Mouse (Mus musculus) limb, embryonic 14.5 days (tissue): ENCODE results near the gene Igsf8. TPM values are rescaled to one million over a fixed set of nuclear protein-coding genes. Genes with fewer than 3 reads are reported as not detected.
A peak's percentile ranks its signal among the peaks of the same experiment; 100 is the strongest.

Experiments used
- ATAC-seq: fragments of 200-750 bp; cut with Nextera tagmentation; 2 replicates; pipeline ENCODE4 v1.8.0; 2017; ENCODE audit warnings: low read depth, moderate number of reproducible peaks, moderate TSS enrichment; ENCODE audit not compliant: low FRiP score
- DNase-seq: peaks from one replicate; pipeline ENCODE4 v3.0.0-alpha.2; 2015; ENCODE audit warnings: low spot score
- H3K27ac ChIP-seq: fragments of 300-500 bp; sonication (generic); replicated peaks from 2 replicates; pipeline ENCODE4 v1.5.1; 2014; ENCODE audit warnings: low read depth, mild to moderate bottlenecking, low read length, moderate library complexity, mixed read lengths
- H3K27me3 ChIP-seq: fragments of 300-500 bp; sonication (generic); 2 replicates; pipeline ENCODE4 v1.6.1; 2014; ENCODE audit warnings: low read length, mixed read lengths; ENCODE audit not compliant: control insufficient read depth, insufficient read depth
- H3K36me3 ChIP-seq: fragments of 300-500 bp; sonication (generic); 2 replicates; pipeline ENCODE4 v1.6.1; 2014; ENCODE audit warnings: mild to moderate bottlenecking, low read length, moderate library complexity, mixed read lengths; ENCODE audit not compliant: control insufficient read depth, insufficient read depth
- H3K4me1 ChIP-seq: fragments of 300-500 bp; sonication (generic); 2 replicates; pipeline ENCODE4 v1.6.1; 2014; ENCODE audit warnings: antibody characterized with exemption, low read length, mixed read lengths; ENCODE audit not compliant: control insufficient read depth, insufficient read depth
- H3K4me2 ChIP-seq: fragments of 300-500 bp; sonication (generic); replicated peaks from 2 replicates; pipeline ENCODE4 v1.6.1; 2014; ENCODE audit warnings: low read depth, mild to moderate bottlenecking, low read length, moderate library complexity; ENCODE audit not compliant: severe bottlenecking
- H3K4me3 ChIP-seq: fragments of 300-500 bp; sonication (generic); replicated peaks from 2 replicates; pipeline ENCODE4 v1.5.1; 2014; ENCODE audit warnings: low read length
- H3K9ac ChIP-seq: fragments of 300-500 bp; sonication (generic); 2 replicates; pipeline ENCODE4 v1.6.1; 2014; ENCODE audit warnings: mild to moderate bottlenecking, low read depth, low read length, moderate library complexity; ENCODE audit not compliant: severe bottlenecking
- H3K9me3 ChIP-seq: fragments of 300-500 bp; sonication (generic); 2 replicates; pipeline ENCODE4 v1.6.1; 2016; ENCODE audit warnings: low read length; ENCODE audit not compliant: control insufficient read depth
- POLR2A ChIP-seq: fragments of 200-500 bp; IDR thresholded peaks from 2 replicates; pipeline ENCODE4 v1.8.0; 2012; ENCODE audit warnings: inconsistent platforms, mild to moderate bottlenecking, moderate library complexity, borderline replicate concordance; ENCODE audit not compliant: insufficient read depth, insufficient read length; ENCODE audit errors: extremely low read depth
- WGBS: fragments of 180-500 bp; shearing (Covaris S2); extraction: QIAGEN DNeasy Blood & Tissue Kit; methylation state at CpG from one replicate; pipeline ENCODE4 v1.1.7; 2014; 5-methylcytosine and 5-hydroxymethylcytosine counted together
- polyA plus RNA-seq, 2 experiments: library from polyadenylated mRNA; depleted of rRNA in 1 of 2; stranded (reverse) in 1 of 2; unstranded in 1 of 2; fragments of >200 nt; fragmentation: Nextera tagmentation in 1 of 2; extraction: Ambion mirVana in 1 of 2; gene quantifications; 2 replicates each; pipeline versions ENCODE4 v1.2.1 to v1.2.3; 2012 to 2014

The Igsf8 gene
- polyA plus RNA-seq, 2 experiments: 50.1 to 71.4 TPM

GRCm38 (mm10) chr1:172357550-172357949 lies 96.1 kb downstream of the Igsf8 start:
- ATAC-seq: no peak
- H3K27me3 ChIP-seq: no peaks in the 10 kb centered on the region
- H3K4me3 ChIP-seq: no peak overlapping the region
- 5% methylated on average over 1 of the region's 1 CpGs for WGBS
- no peak overlapping the region for H3K4me2 ChIP-seq
- no peak overlapping the region for H3K27ac ChIP-seq
- no peak for DNase-seq
- no peak for TF ChIP-seq POLR2A
- H3K9ac ChIP-seq: no peak overlapping the region
- H3K36me3 ChIP-seq: no peaks in the 10 kb centered on the region
- no peaks in the 10 kb centered on the region for H3K9me3 ChIP-seq
- no peaks in the 10 kb centered on the region for H3K4me1 ChIP-seq

GRCm38 (mm10) chr1:172358341-172358740 lies 96.9 kb downstream of the Igsf8 start:
- TF ChIP-seq POLR2A: no peak
- no peak overlapping the region for H3K4me2 ChIP-seq
- H3K9me3 ChIP-seq: no peaks in the 10 kb centered on the region
- no peaks in the 10 kb centered on the region for H3K4me1 ChIP-seq
- no peak overlapping the region for H3K27ac ChIP-seq
- no peaks in the 10 kb centered on the region for H3K36me3 ChIP-seq
- H3K4me3 ChIP-seq: no peak overlapping the region
- no peaks in the 10 kb centered on the region for H3K27me3 ChIP-seq
- H3K9ac ChIP-seq: no peak overlapping the region
- DNase-seq: no peak
- ATAC-seq: no peak
- 86% methylated on average over 10 of the region's 10 CpGs for WGBS

GRCm38 (mm10) chr1:172364684-172365083 lies 103.2 kb downstream of the Igsf8 start:
- Histone ChIP-seq H3K4me1 (no peaks in the 10 kb centered on the region), H3K4me3 (no peak overlapping the region), H3K27me3 (no peaks in the 10 kb centered on the region), H3K27ac (no peak overlapping the region), H3K36me3 (no peaks in the 10 kb centered on the region), H3K4me2 (no peak overlapping the region), H3K9me3 (no peaks in the 10 kb centered on the region), H3K9ac (no peak overlapping the region)
- ATAC-seq (no peak), DNase-seq (peak; percentile 29)
- WGBS: 14% methylated on average over 6 of the region's 6 CpGs
- no peak for TF ChIP-seq POLR2A

GRCm38 (mm10) chr1:172368768-172369418 lies 107.5 kb downstream of the Igsf8 start:
- no peak overlapping the region for H3K27ac ChIP-seq
- no peaks in the 10 kb centered on the region for H3K27me3 ChIP-seq
- H3K4me2 ChIP-seq: no peak overlapping the region
- no peaks in the 10 kb centered on the region for H3K9me3 ChIP-seq
- H3K4me1 ChIP-seq: no peaks in the 10 kb centered on the region
- TF ChIP-seq POLR2A: no peak
- ATAC-seq: peak; percentile 65; the same call in 1 of the 2 replicates
- H3K9ac ChIP-seq: no peak overlapping the region
- H3K4me3 ChIP-seq: no peak overlapping the region
- H3K36me3 ChIP-seq: no peaks in the 10 kb centered on the region
- DNase-seq: peak; percentile 63
- 30% methylated on average over 23 of the region's 23 CpGs for WGBS

Other genes starting within 250 kb of the Igsf8 start
- gene Vangl2, start 233.2 kb upstream of the Igsf8 start, polyA plus RNA-seq (2012; rRNA removed): 29.4 and 35.6 TPM in 2 replicates
- 15.6 and 19.1 TPM in 2 replicates for gene Vangl2, start 233.2 kb upstream of the Igsf8 start, polyA plus RNA-seq (2014; fragmentation: Nextera tagmentation; extraction: Ambion mirVana)
- gene Nhlh1, start 204.1 kb upstream of the Igsf8 start, polyA plus RNA-seq (2012; rRNA removed): 0.25 and 0.41 TPM in 2 replicates
- not detected in 2 replicates for gene Nhlh1, start 204.1 kb upstream of the Igsf8 start, polyA plus RNA-seq (2014; fragmentation: Nextera tagmentation; extraction: Ambion mirVana)
- 187 and 191 TPM in 2 replicates for gene Copa, start 179.1 kb upstream of the Igsf8 start, polyA plus RNA-seq (2012; rRNA removed)
- gene Copa, start 179.1 kb upstream of the Igsf8 start, polyA plus RNA-seq (2014; fragmentation: Nextera tagmentation; extraction: Ambion mirVana): 230 and 247 TPM in 2 replicates
- gene Ncstn, start 178.8 kb upstream of the Igsf8 start, polyA plus RNA-seq (2012; rRNA removed): 137 and 161 TPM in 2 replicates
- 98.4 and 103 TPM in 2 replicates for gene Ncstn, start 178.8 kb upstream of the Igsf8 start, polyA plus RNA-seq (2014; fragmentation: Nextera tagmentation; extraction: Ambion mirVana)
- 100 and 115 TPM in 2 replicates for gene Pex19, start 134.9 kb upstream of the Igsf8 start, polyA plus RNA-seq (2012; rRNA removed)
- gene Pex19, start 134.9 kb upstream of the Igsf8 start, polyA plus RNA-seq (2014; fragmentation: Nextera tagmentation; extraction: Ambion mirVana): 129 and 135 TPM in 2 replicates
- gene Dcaf8, start 113.6 kb upstream of the Igsf8 start, polyA plus RNA-seq (2012; rRNA removed): 120 TPM in 2 replicates
- gene Dcaf8, start 113.6 kb upstream of the Igsf8 start, polyA plus RNA-seq (2014; fragmentation: Nextera tagmentation; extraction: Ambion mirVana): 121 and 131 TPM in 2 replicates
- 106 and 108 TPM in 2 replicates for gene Pea15a, start 54.8 kb upstream of the Igsf8 start, polyA plus RNA-seq (2012; rRNA removed)
- gene Pea15a, start 54.8 kb upstream of the Igsf8 start, polyA plus RNA-seq (2014; fragmentation: Nextera tagmentation; extraction: Ambion mirVana): 119 and 122 TPM in 2 replicates
- 13.3 and 17.8 TPM in 2 replicates for gene Casq1, start 41.8 kb upstream of the Igsf8 start, polyA plus RNA-seq (2012; rRNA removed)
- 11.3 and 14.9 TPM in 2 replicates for gene Casq1, start 41.8 kb upstream of the Igsf8 start, polyA plus RNA-seq (2014; fragmentation: Nextera tagmentation; extraction: Ambion mirVana)
- gene Atp1a4, start 3.2 kb upstream of the Igsf8 start, polyA plus RNA-seq (2012; rRNA removed): 0.03 TPM in 1 of 2 replicates, not detected in the other
- gene Atp1a4, start 3.2 kb upstream of the Igsf8 start, polyA plus RNA-seq (2014; fragmentation: Nextera tagmentation; extraction: Ambion mirVana): not detected in 2 replicates
- 11.3 and 13.5 TPM in 2 replicates for gene Atp1a2, start 36.4 kb downstream of the Igsf8 start, polyA plus RNA-seq (2012; rRNA removed)
- gene Atp1a2, start 36.4 kb downstream of the Igsf8 start, polyA plus RNA-seq (2014; fragmentation: Nextera tagmentation; extraction: Ambion mirVana): 1.7 and 1.8 TPM in 2 replicates
- gene Kcnj9, start 67.7 kb downstream of the Igsf8 start, polyA plus RNA-seq (2012; rRNA removed): 0.01 and 0.08 TPM in 2 replicates
- gene Kcnj9, start 67.7 kb downstream of the Igsf8 start, polyA plus RNA-seq (2014; fragmentation: Nextera tagmentation; extraction: Ambion mirVana): not detected in 2 replicates
- gene Kcnj10, start 79.6 kb downstream of the Igsf8 start, polyA plus RNA-seq (2012; rRNA removed): 0.14 and 0.18 TPM in 2 replicates
- gene Kcnj10, start 79.6 kb downstream of the Igsf8 start, polyA plus RNA-seq (2014; fragmentation: Nextera tagmentation; extraction: Ambion mirVana): 0.03 and 0.12 TPM in 2 replicates
- 9.6 and 11.8 TPM in 2 replicates for gene Pigm, start 114.9 kb downstream of the Igsf8 start, polyA plus RNA-seq (2012; rRNA removed)
- gene Pigm, start 114.9 kb downstream of the Igsf8 start, polyA plus RNA-seq (2014; fragmentation: Nextera tagmentation; extraction: Ambion mirVana): 6.7 and 7.6 TPM in 2 replicates
- gene Slamf9, start 213.7 kb downstream of the Igsf8 start, polyA plus RNA-seq (2012; rRNA removed): 0.49 and 0.64 TPM in 2 replicates
- gene Slamf9, start 213.7 kb downstream of the Igsf8 start, polyA plus RNA-seq (2014; fragmentation: Nextera tagmentation; extraction: Ambion mirVana): 0.51 and 0.75 TPM in 2 replicates
- gene Igsf9, start 220.1 kb downstream of the Igsf8 start, polyA plus RNA-seq (2012; rRNA removed): 62.0 and 85.1 TPM in 2 replicates
- gene Igsf9, start 220.1 kb downstream of the Igsf8 start, polyA plus RNA-seq (2014; fragmentation: Nextera tagmentation; extraction: Ambion mirVana): 29.6 and 35.0 TPM in 2 replicates
- gene Tagln2, start 238.4 kb downstream of the Igsf8 start, polyA plus RNA-seq (2012; rRNA removed): 134 and 151 TPM in 2 replicates
- 138 and 155 TPM in 2 replicates for gene Tagln2, start 238.4 kb downstream of the Igsf8 start, polyA plus RNA-seq (2014; fragmentation: Nextera tagmentation; extraction: Ambion mirVana)